Mouse (Mus musculus) layer of hippocampus, adult 2 months (tissue): ENCODE measurements around the gene Adcyap1r1. TPM values are rescaled to one million over a fixed set of nuclear protein-coding genes. Genes with fewer than 3 reads are reported as not detected.

Source experiments
- DNase-seq, 2 experiments: peaks; one replicate each; pipeline ENCODE4 v3.0.0; 2022; ENCODE audit warnings: low spot score in 2 of 2
- H3K27ac ChIP-seq: fragments of 200-600 bp; 2 replicates; pipeline ENCODE4 v1.8.1; 2022
- H3K4me3 ChIP-seq: fragments of 200-600 bp; 2 replicates; pipeline ENCODE4 v1.8.1; 2022; ENCODE audit warnings: mild to moderate bottlenecking
- CTCF ChIP-seq: fragments of 200-600 bp; conservative IDR thresholded peaks from 2 replicates; pipeline ENCODE4 v1.8.1; 2022; ENCODE audit warnings: antibody characterized with exemption, mild to moderate bottlenecking, moderate library complexity
- total RNA-seq, 2 experiments: library from RNA; stranded (reverse); gene quantifications; 2 replicates each; pipeline ENCODE4 v1.2.3; 2021

The Adcyap1r1 gene
- total RNA-seq, 2 experiments from 2014 or later, result 146 to 148 TPM

GRCm38 (mm10) chr6:55432121-55432520, 19.7 kb upstream of the Adcyap1r1 start:
- Histone ChIP-seq H3K27ac (no peak overlapping the region), H3K4me3 (no peak overlapping the region)
- DNase-seq, result no peak
- no peak for TF ChIP-seq CTCF

- peak; percentile 54 for TF ChIP-seq CTCF
- Histone ChIP-seq H3K4me3 (no peak overlapping the region), H3K27ac (peak overlapping the region; percentile 84)
- peak; percentile 69 to 82 for DNase-seq
Observed at GRCm38 (mm10) chr6:55434360-55434759, 17.4 kb upstream of the Adcyap1r1 start.

DNA sequence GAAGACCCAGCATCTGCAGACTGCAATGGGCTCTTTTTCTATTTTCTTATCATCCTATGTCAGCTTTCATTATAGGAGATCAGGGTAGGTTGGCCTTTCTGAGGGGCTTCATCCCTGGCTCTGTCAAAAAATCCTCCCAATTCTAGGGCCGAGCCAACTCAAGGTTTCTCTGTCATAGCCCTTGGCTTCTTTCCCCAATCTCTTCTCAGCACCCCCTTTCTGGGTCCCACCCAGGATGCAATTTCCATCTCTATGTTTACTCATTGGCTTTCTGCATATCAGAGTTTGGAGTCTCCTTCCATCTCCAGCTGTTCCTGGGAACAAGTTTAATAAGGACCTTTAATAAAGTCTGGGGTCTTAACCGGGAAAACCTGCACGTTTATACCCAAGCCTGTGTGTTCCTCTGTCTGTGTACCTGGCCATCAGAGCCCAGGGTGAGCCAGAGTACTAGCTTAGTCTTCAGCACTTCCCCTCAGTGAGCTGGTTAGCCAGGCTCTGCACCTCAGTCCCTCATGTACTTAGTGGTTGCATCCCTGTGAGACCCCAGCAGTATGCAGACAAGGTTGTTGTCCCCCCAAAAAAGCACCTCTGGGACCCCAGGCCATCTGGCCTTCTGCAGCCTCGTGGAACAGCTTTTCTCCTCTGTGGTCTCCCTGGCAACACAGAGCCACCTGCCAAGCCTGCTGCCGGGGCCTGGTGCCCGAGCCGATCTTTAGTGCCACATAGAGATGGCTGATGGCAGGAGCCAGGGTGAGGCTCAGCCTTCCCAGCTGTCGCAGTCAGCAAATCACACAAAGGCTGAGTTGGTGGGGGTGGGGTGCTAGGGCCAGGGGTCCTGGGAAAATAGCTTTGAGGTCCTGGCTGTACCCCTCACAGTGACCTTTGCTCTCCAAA, 16.3 kb upstream of the Adcyap1r1 start:
- no peak for TF ChIP-seq CTCF
- DNase-seq, result peak; percentile 75 to 76
- Histone ChIP-seq H3K27ac (peak overlapping the region; percentile 84), H3K4me3 (no peak overlapping the region)

DNA sequence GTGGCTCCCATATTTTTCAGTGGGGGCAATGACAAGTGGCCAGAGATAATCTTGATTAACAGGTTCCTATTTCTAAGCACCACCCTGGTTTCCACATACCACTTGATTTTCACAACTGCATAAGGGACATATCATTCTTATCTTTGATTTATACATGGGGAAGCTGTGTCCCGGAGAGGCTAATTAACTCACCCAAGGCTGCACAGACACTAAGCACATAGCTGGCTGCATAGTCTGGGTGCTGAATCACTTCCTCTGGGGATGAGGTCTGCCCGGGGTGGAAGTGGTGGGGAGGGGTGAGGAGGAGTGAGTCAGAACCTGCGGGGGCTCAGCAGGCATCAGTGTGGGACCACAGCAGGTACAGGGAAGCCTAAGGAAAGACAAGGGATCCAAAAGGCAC, 13.9 kb upstream of the Adcyap1r1 start:
- no peak for TF ChIP-seq CTCF
- Histone ChIP-seq H3K4me3 (no peak overlapping the region), H3K27ac (no peak overlapping the region)
- DNase-seq, result no peak

GRCm38 (mm10) chr6:55438837-55439236, 12.9 kb upstream of the Adcyap1r1 start:
- H3K4me3 ChIP-seq, result no peak overlapping the region
- TF ChIP-seq CTCF, result no peak
- DNase-seq, result no peak
- no peak overlapping the region for H3K27ac ChIP-seq

DNA sequence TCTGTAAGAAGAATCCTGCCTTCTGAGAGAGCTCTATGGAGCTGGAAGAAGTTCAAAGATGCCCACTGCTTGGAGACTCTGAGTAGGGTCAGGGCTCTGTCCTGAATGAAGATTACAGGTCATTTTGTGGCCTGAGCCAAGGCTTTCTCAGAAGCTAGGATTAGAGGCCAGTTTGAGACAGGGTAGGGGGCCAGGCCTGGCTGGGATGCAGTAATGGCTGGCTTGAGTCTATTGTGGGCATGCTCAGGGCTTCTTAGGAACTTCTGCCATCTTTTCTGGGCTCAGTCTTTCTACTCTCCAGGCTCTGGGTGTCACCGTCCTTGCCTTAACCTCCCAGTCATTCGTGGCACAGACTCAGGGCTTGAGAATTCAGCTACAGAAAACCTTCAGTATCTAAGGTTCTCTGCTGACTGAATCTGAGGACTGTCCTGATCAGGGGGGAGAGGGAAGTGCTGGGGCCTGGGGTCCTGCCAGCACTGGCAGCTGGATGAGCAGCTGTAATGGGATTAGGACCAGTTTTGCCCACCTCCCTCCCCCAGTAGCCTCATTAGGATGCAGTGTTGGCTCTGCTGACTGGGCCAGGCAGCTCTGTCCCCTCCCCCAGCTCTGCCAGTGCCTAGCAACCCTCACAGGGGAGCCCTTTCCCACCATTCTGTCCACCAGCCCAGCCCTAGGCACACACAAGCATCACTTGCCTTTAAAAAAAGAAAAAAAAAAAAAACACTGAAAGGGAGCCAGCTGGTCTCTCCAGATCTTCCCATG, 7.7 kb upstream of the Adcyap1r1 start:
- DNase-seq, result peak; percentile 50 to 84
- no peak for TF ChIP-seq CTCF
- peak overlapping the region; percentile 80 for H3K27ac ChIP-seq
- H3K4me3 ChIP-seq, result no peak overlapping the region

DNA sequence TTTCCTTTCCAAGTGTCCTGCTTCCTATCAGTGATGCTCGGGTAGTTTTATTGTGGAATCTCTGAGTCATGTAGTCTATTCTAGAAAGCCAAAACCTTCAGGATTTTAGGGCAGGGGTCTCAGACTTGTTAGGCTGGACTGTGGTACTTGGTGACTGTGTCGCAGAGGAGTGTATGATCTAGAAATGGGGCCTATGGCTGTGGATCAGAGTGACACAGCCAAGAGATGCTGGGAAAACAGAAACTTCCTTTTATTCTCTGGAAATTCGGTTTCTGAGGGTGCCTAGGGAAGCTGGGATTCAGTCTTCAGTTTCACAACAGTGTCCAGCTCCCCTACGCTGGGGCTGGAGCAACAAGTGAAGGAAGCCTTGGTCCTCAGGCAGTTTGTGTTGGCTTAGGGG, 7.1 kb upstream of the Adcyap1r1 start:
- no peak for DNase-seq
- no peak for TF ChIP-seq CTCF
- peak overlapping the region; percentile 80 for H3K27ac ChIP-seq
- no peak overlapping the region for H3K4me3 ChIP-seq

- TF ChIP-seq CTCF, result no peak
- H3K4me3 ChIP-seq, result no peak overlapping the region
- H3K27ac ChIP-seq, result no peak overlapping the region
- DNase-seq, result no peak
Observed at GRCm38 (mm10) chr6:55448199-55448598, 3.6 kb upstream of the Adcyap1r1 start.

DNA sequence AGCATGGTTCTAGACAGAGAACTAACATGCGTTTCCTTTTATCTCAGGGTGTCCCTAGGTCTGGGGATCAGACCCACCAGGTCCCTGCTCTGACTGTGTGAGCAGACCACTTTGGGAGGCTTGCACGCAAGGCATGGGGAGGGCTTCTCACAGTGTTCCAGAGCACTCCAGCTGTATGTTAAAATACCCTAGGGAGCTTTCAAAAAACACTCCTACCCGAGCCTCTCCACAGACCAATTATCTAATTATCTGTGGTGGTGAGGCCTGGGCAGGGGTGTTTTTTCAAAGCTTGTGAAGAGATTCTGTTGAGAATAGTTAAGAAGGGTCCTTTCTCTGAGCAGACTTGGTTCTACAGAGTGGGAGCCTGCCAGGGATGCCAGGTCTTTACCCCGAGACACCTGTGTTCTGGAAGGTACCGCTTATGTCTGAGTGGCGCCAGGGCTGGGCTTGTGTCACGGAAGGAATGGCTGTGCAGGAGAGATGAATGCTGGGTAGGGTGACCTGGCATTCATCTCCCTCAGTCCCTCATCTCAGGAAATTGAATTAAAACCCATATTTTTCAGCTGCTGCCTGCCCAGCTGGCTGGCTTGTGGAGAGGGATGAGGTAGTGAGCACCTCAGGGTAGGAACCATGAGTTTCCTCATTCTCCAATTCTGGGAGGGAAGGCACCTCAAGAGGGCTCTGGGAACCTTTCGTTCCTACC, 2.7 kb upstream of the Adcyap1r1 start:
- no peak overlapping the region for H3K27ac ChIP-seq
- no peak for DNase-seq
- H3K4me3 ChIP-seq, result no peak overlapping the region
- no peak for TF ChIP-seq CTCF

DNA sequence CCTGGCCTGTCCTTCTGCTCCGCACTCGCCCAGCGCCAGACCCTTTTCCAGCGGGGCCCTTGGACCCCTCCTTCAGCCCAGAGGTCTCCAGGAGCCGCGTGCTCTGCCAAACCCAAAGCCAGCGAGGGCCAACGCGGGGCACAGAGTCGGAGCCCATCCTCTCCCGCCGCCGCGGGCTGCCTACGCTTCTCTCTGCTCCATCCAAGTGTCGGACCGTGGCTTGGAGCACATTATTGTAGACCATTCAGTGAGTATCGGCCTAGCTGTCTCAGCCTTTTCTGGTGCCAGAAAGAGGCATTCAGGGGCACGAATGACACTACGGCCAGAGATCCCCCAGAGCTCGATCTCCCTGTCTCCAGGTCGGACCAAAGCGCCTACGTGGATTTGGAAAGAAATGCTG, 603 bp downstream of the Adcyap1r1 start:
- no peak for TF ChIP-seq CTCF
- peak in 1 of 2 experiments; percentile 45 for DNase-seq

DNA sequence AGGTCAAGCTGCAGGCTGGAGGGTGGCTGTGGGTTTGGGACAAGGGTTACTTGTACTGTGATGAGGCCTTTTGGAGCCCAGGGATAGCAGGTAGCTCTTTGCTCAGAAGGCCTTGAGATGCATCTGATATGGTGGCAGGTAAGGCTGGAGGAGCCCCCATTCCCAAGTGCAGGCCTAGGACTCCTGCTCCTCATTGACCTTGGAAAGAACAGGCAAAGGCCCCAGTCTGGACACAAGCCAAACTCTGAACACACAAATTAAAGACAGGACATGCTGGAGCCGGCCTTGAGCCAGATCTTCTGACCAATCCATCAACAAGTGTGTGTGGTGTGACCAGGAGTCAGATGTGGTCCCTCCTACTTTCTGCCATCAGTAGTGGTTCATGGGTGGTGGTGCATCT, 1.8 kb downstream of the Adcyap1r1 start:
- no peak for TF ChIP-seq CTCF
- Histone ChIP-seq H3K4me3 (peak overlapping the region; percentile 83), H3K27ac (peak overlapping the region; percentile 99)
- DNase-seq, result no peak

More for the DNA sequence above, 603 bp downstream of the Adcyap1r1 start:
- Histone ChIP-seq H3K4me3 (peak overlapping the region; percentile 83), H3K27ac (peak overlapping the region; percentile 99)

GRCm38 (mm10) chr6:55455641-55456040, 3.9 kb downstream of the Adcyap1r1 start:
- Histone ChIP-seq H3K27ac (peak overlapping the region; percentile 74), H3K4me3 (peak overlapping the region; percentile 83)
- DNase-seq, result no peak
- TF ChIP-seq CTCF, result no peak

DNA sequence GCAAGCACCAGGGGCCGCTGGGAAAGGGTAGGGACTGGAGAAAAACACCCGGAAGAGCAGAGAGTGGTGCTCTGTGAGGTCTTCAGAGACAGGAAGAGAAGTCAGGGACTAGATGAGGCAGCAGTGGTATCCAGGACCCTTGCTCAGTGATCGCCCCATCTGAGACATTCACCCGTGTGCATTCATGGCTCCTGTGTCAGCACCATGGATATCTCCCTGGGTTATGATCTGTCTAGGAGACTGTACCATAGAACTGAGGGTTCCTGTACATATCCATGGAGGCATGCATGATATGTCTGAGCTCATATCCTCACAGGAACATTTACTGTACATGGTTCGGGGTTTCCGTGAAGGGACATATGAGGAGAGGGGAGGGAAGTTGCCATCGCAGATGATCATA, 5.9 kb downstream of the Adcyap1r1 start:
- TF ChIP-seq CTCF, result no peak
- no peak for DNase-seq
- no peak overlapping the region for H3K4me3 ChIP-seq

More for the DNA sequence above, 5.9 kb downstream of the Adcyap1r1 start:
- H3K27ac ChIP-seq, result peak overlapping the region; percentile 43; the same call in 1 of the 2 replicates
